Mouse (Mus musculus) stomach, postnatal 0 days (tissue): ENCODE measurements around the gene Nectin1.

Experiments
- CTCF ChIP-seq: IDR thresholded peaks from 2 replicates; pipeline ENCODE4 v1.5.1; 2016; ENCODE audit warnings: antibody characterized with exemption, low read depth, mild to moderate bottlenecking, moderate library complexity
- EP300 ChIP-seq: optimal IDR thresholded peaks from 2 replicates; pipeline ENCODE3; 2016; ENCODE audit warnings: antibody characterized with exemption

DNA sequence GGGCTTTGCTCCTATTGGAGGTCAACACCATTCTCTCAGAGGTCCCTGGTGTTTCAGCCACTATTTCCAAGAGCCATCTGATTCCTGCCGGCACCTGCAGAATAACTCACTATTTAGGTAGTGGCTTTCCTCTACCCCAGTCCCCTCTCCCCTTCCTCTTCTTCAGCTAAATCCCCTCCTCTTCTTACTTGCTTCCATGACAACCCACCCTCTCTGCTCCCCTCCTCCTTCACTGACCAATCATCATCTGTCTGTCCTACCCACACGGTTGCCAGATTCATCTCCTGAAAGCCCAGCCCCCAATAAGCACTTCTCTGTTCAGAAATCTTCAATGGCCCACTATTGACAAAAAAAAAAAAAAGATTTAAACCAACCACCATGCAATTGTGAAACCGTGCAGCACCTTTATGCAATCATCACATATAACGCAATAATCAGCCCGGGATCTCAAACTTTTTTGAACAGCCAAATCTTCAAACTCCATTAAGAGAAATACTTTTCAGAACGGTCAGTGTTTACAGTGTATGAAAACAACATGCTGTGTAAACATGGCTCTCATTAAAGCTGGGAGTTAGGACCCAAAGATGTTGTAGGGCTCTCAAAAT, 5.2 kb upstream of the Nectin1 start:
- no peak for TF ChIP-seq EP300
- TF ChIP-seq CTCF = no peak
